In the genomic region with DNA sequence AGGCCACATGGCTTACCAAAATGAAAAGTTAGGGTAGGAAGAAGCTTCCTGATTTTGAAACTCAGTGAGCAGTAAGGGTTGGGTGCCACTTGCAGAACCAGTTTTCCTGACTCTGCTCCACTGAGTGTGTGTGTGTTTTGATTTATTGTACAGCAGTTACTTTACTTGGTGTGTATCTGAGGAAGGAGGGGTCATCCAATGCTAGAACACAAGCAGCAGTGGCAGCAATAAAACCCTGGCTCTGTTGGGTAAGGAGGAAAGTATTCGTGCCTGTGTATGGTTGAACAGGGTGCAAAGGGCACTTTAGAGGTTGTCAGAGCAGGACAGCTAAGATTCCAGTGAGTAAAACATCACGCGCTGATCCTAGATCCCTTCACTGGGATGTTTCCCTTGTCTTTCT, we compare ENCODE assay signal across 15 mouse cellular contexts. TPM values are rescaled to one million over a fixed set of nuclear protein-coding genes. Genes with fewer than 3 reads are reported as not detected.
A peak's percentile ranks its signal among the peaks of the same experiment; 100 is the strongest.
DNase-seq lines count a peak whose midpoint lies in the region; ATAC-seq and TF ChIP-seq lines count a peak whose summit lies in the region.
"Had no signal": no experiment of that assay in that cellular context is flagged by ENCODE, and none has a peak within 500 bp of the region (broad histone marks: within the 10 kb centered on the region; RNA-seq: fewer than 3 reads in every experiment).

No protein-coding gene starts in this region.

- no peak for ATAC-seq in limb, embryonic 14.5 days (ENCODE audit: low FRiP score, low read depth)
- ATAC-seq in intestine, embryonic 16.5 days: peak; percentile 98
- 0 out of 2 replicates have a peak, but pooled peaks have one; percentile 6 for ATAC-seq in megakaryocyte progenitor cell, adult 5-6 weeks (replicated peaks; ENCODE audit: poor library complexity)

- H3K9ac ChIP-seq in limb, embryonic 14.5 days (ENCODE audit: low read depth, low read length, severe bottlenecking): no peak overlapping the region
- H3K9ac ChIP-seq in intestine, embryonic 16.5 days (ENCODE audit: low read depth, low read length): no peak overlapping the region
- H3K9ac ChIP-seq: liver, embryonic 15.5 days had no signal

- no peak overlapping the region for H3K4me2 ChIP-seq in limb, embryonic 14.5 days (replicated peaks; ENCODE audit: low read depth, low read length, severe bottlenecking)
- peak overlapping the region; percentile 43 for H3K4me2 ChIP-seq in intestine, embryonic 16.5 days (ENCODE audit: low read depth, low read length)
- H3K4me2 ChIP-seq: liver, embryonic 15.5 days had no signal

- 81% methylated on average over 3 of the region's 3 CpGs for WGBS in heart, embryonic 10.5 days
- 82% methylated on average over 3 of the region's 3 CpGs for WGBS in limb, embryonic 14.5 days
- 89% methylated on average over 3 of the region's 3 CpGs for WGBS in limb, embryonic 10.5 days
- 53% methylated on average over 3 of the region's 3 CpGs for WGBS in intestine, embryonic 16.5 days

- DNase-seq in heart, embryonic 10.5 days (ENCODE audit: low spot score): no peak
- DNase-seq in heart, postnatal 10 days: no peak
- peak; percentile 26 for DNase-seq in limb, embryonic 14.5 days (ENCODE audit: low spot score)
- no peak for DNase-seq in limb, embryonic 10.5 days (ENCODE audit: low spot score)
- DNase-seq in Muller cell, postnatal 12 days (ENCODE audit: inconsistent ontology term): no peak
- no peak for DNase-seq in layer of hippocampus, postnatal 36 days
- DNase-seq: cerebellum, adult 11-12 months; midbrain, embryonic 14.5 days; right cerebral cortex, postnatal 25 days; thymus, postnatal 4 days had no signal

- peaks cover 28% of the 10 kb centered on the region for H3K4me1 ChIP-seq in heart, embryonic 10.5 days
- H3K4me1 ChIP-seq in limb, embryonic 14.5 days (ENCODE audit: control insufficient read depth, insufficient read depth, low read length): no peaks in the 10 kb centered on the region
- no peaks in the 10 kb centered on the region for H3K4me1 ChIP-seq in limb, embryonic 10.5 days
- peaks cover 18% of the 10 kb centered on the region for H3K4me1 ChIP-seq in intestine, embryonic 16.5 days (ENCODE audit: control insufficient read depth, insufficient read depth, low read length)
- H3K4me1 ChIP-seq: hindbrain, embryonic 10.5 days had no signal

- H3K4me3 ChIP-seq in heart, embryonic 10.5 days: peak overlapping the region; percentile 35; the same call in 1 of the 2 replicates
- H3K4me3 ChIP-seq in limb, embryonic 14.5 days (replicated peaks; ENCODE audit: low read length): no peak overlapping the region
- H3K4me3 ChIP-seq in limb, embryonic 10.5 days: no peak overlapping the region
- no peak overlapping the region for H3K4me3 ChIP-seq in intestine, embryonic 16.5 days (ENCODE audit: low read length)
- H3K4me3 ChIP-seq: hindbrain, embryonic 10.5 days; liver, embryonic 15.5 days had no signal

- intact Hi-C loops in heart, postnatal 10 days (cut with DNase I): no loop called here

- H3K9me3 ChIP-seq in heart, embryonic 10.5 days: no peaks in the 10 kb centered on the region
- H3K9me3 ChIP-seq in limb, embryonic 14.5 days (ENCODE audit: control insufficient read depth, low read length): no peaks in the 10 kb centered on the region
- no peaks in the 10 kb centered on the region for H3K9me3 ChIP-seq in limb, embryonic 10.5 days (replicated peaks)
- no peaks in the 10 kb centered on the region for H3K9me3 ChIP-seq in intestine, embryonic 16.5 days (ENCODE audit: control insufficient read depth, low read length)
- H3K9me3 ChIP-seq: liver, embryonic 15.5 days had no signal

- no peak for TF ChIP-seq POLR2A in limb, embryonic 14.5 days (IDR thresholded peaks at IDR 0.05; ENCODE audit: borderline replicate concordance, extremely low read depth, insufficient read depth, insufficient read length)

- no peaks in the 10 kb centered on the region for H3K27me3 ChIP-seq in heart, embryonic 10.5 days (ENCODE audit: insufficient read depth, poor library complexity, severe bottlenecking)
- H3K27me3 ChIP-seq in limb, embryonic 14.5 days (ENCODE audit: control insufficient read depth, insufficient read depth, low read length): no peaks in the 10 kb centered on the region
- no peaks in the 10 kb centered on the region for H3K27me3 ChIP-seq in limb, embryonic 10.5 days (ENCODE audit: low read depth, poor library complexity, severe bottlenecking)
- H3K27me3 ChIP-seq in intestine, embryonic 16.5 days (replicated peaks; ENCODE audit: control insufficient read depth, insufficient read depth, low read length): no peaks in the 10 kb centered on the region
- H3K27me3 ChIP-seq: liver, embryonic 15.5 days had no signal

- peak overlapping the region; percentile 64; the same call in 1 of the 2 replicates for H3K27ac ChIP-seq in heart, embryonic 10.5 days
- no peak overlapping the region for H3K27ac ChIP-seq in limb, embryonic 14.5 days (replicated peaks; ENCODE audit: low read depth, low read length)
- H3K27ac ChIP-seq in limb, embryonic 10.5 days: no peak overlapping the region
- H3K27ac ChIP-seq in intestine, embryonic 16.5 days (ENCODE audit: low read length): peak overlapping the region; percentile 74
- H3K27ac ChIP-seq: hindbrain, embryonic 10.5 days; liver, embryonic 15.5 days; macrophage had no signal

- peaks cover 15% of the 10 kb centered on the region; the same call in 1 of the 2 replicates for H3K36me3 ChIP-seq in heart, embryonic 10.5 days
- H3K36me3 ChIP-seq in limb, embryonic 14.5 days (ENCODE audit: control insufficient read depth, insufficient read depth, low read length): peaks cover 10% of the 10 kb centered on the region; the same call in 1 of the 2 replicates
- H3K36me3 ChIP-seq in limb, embryonic 10.5 days: peaks cover 14% of the 10 kb centered on the region; the same call in 1 of the 2 replicates
- H3K36me3 ChIP-seq in intestine, embryonic 16.5 days (ENCODE audit: control insufficient read depth, insufficient read depth, low read length): no peaks in the 10 kb centered on the region; the same call in 1 of the 2 replicates
- H3K36me3 ChIP-seq: liver, embryonic 15.5 days had no signal

RNA-seq across cellular contexts. Expression of a gene that starts 11.1 kb away (rescaled TPM):
- 107 and 121 TPM in 2 replicates for polyA plus RNA-seq in heart, embryonic 10.5 days (2016; fragmentation: Nextera tagmentation; extraction: Ambion mirVana)
- total RNA-seq in heart, postnatal 10 days (2021): 10 to 100 TPM; 47.2 to 48.5 TPM
- polyA plus RNA-seq in limb, embryonic 14.5 days (2012; rRNA removed): 23.1 and 34.3 TPM in 2 replicates
- 114 and 127 TPM in 2 replicates for polyA plus RNA-seq in limb, embryonic 14.5 days (2014; fragmentation: Nextera tagmentation; extraction: Ambion mirVana)
- 89.1 and 130 TPM in 2 replicates for polyA plus RNA-seq in limb, embryonic 10.5 days (2016; fragmentation: Nextera tagmentation; extraction: Ambion mirVana)
- polyA plus RNA-seq in intestine, embryonic 16.5 days (2015; fragmentation: Nextera tagmentation; extraction: Ambion mirVana): 117 and 118 TPM in 2 replicates
- 46.3 and 53.6 TPM in 2 replicates for total RNA-seq in megakaryocyte progenitor cell, adult 5-6 weeks (2015)
- 41.9 and 64.1 TPM in 2 replicates for total RNA-seq in megakaryocyte progenitor cell, adult 5-6 weeks (2017)
- total RNA-seq in layer of hippocampus, postnatal 36 days (2021): 10 to 100 TPM; 69.9 to 72.0 TPM

RNA-seq across cellular contexts. Expression of a gene that starts 45.2 kb away (rescaled TPM):
- polyA plus RNA-seq in heart, embryonic 10.5 days (2016; fragmentation: Nextera tagmentation; extraction: Ambion mirVana): 6.2 and 7.5 TPM in 2 replicates
- 1 to 10 TPM; 3.2 to 3.3 TPM for total RNA-seq in heart, postnatal 10 days (2021)
- 4.2 and 5.2 TPM in 2 replicates for polyA plus RNA-seq in limb, embryonic 14.5 days (2012; rRNA removed)
- polyA plus RNA-seq in limb, embryonic 14.5 days (2014; fragmentation: Nextera tagmentation; extraction: Ambion mirVana): 7.0 and 7.8 TPM in 2 replicates
- polyA plus RNA-seq in limb, embryonic 10.5 days (2016; fragmentation: Nextera tagmentation; extraction: Ambion mirVana): 6.9 and 9.4 TPM in 2 replicates
- polyA plus RNA-seq in intestine, embryonic 16.5 days (2015; fragmentation: Nextera tagmentation; extraction: Ambion mirVana): 7.2 and 8.5 TPM in 2 replicates
- 7.6 and 8.1 TPM in 2 replicates for total RNA-seq in megakaryocyte progenitor cell, adult 5-6 weeks (2015)
- 10.3 and 17.3 TPM in 2 replicates for total RNA-seq in megakaryocyte progenitor cell, adult 5-6 weeks (2017)
- total RNA-seq in layer of hippocampus, postnatal 36 days (2021): 10 to 100 TPM in 1 of 2 experiments, 1 to 10 TPM in 1; 9.7 to 12.7 TPM

Comparison
In these comparisons a context has a peak if more than half of its experiments do, and no peak if none do; other contexts are left out.
1. H3K27ac ChIP-seq: peak in heart, embryonic 10.5 days (single experiment) and intestine, embryonic 16.5 days (single experiment); none in limb, embryonic 14.5 days (single experiment) and limb, embryonic 10.5 days (single experiment).